13 mouse cellular contexts compared by ENCODE assay signal in the genomic region with DNA sequence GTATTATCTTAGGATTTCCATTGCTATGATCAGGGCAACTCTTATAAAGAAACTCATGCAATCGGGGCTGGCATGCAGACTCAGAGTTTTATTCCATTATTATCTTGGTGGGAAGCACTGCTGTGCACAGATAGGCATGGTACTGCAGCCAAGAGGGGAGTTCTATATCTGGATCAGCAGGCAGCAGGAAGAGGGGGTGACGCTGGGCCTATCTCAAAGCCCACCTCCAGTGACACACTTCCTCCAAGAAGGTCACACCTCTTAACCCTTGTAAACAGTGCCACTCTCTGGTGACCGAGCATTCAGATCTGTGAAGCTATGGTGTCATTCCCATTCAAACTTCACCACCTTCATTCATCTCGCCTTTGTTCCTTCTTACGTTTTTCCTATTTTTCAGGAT.
DNase-seq lines count a peak whose midpoint lies in the region; ATAC-seq and TF ChIP-seq lines count a peak whose summit lies in the region.
"Had no signal": no experiment of that assay in that cellular context is flagged by ENCODE, and none has a peak within 500 bp of the region (broad histone marks: within the 10 kb centered on the region; RNA-seq: fewer than 3 reads in every experiment).

No protein-coding gene starts in this region.

- POLR2A ChIA-PET in Patski (lab: Charles Lee), result no interaction called here

- 0 out of 2 replicates have a peak, but pooled peaks have one; percentile 23 for TF ChIP-seq EP300 in liver, postnatal 0 days (IDR thresholded peaks at IDR 0.05; ENCODE audit: low read depth)

- H3K4me2 ChIP-seq in heart, embryonic 15.5 days, result no peak overlapping the region
- no peak overlapping the region for H3K4me2 ChIP-seq in liver, postnatal 0 days (ENCODE audit: low read depth, low read length)
- H3K4me2 ChIP-seq: heart, embryonic 13.5 days; limb, embryonic 13.5 days; midbrain, embryonic 11.5 days had no signal

- DNase-seq in kidney, adult 2 months, result no peak
- no peak for DNase-seq in kidney, postnatal 25 days
- DNase-seq in Patski (ENCODE audit: low read depth, low spot score), result no peak
- no peak for DNase-seq in liver, postnatal 0 days
- DNase-seq in gastrocnemius, postnatal 25 days, result no peak
- DNase-seq in urinary bladder, postnatal 36 days (ENCODE audit: low spot score in 2 of 2), result no peak
- no peak for DNase-seq in adrenal gland, postnatal 25 days
- DNase-seq: cerebellum, adult 8-10 months; right cerebral cortex, postnatal 25 days had no signal

- H3K27ac ChIP-seq in kidney, adult 2 months (ENCODE audit: insufficient read depth, low read depth, low read length), result no peak overlapping the region
- 0 out of 2 replicates have a peak overlapping the region, but pooled peaks have one; percentile 9 for H3K27ac ChIP-seq in heart, embryonic 15.5 days
- no peak overlapping the region for H3K27ac ChIP-seq in liver, postnatal 0 days (ENCODE audit: low read depth)
- H3K27ac ChIP-seq: heart, embryonic 13.5 days; limb, embryonic 13.5 days had no signal

- CTCF ChIA-PET in Patski (lab: Charles Lee), result no interaction called here

- in situ Hi-C loops in Patski (cut with MboI; ENCODE audit: low pct_unique_long_range_greater_than_20kb), result no loop called here

- no peaks in the 10 kb centered on the region for H3K27me3 ChIP-seq in kidney, adult 2 months (replicated peaks; ENCODE audit: control insufficient read depth, insufficient read depth, low read length)
- no peaks in the 10 kb centered on the region for H3K27me3 ChIP-seq in Patski
- H3K27me3 ChIP-seq in heart, embryonic 15.5 days, result no peaks in the 10 kb centered on the region
- H3K27me3 ChIP-seq in liver, postnatal 0 days (ENCODE audit: insufficient read depth, low read length), result no peaks in the 10 kb centered on the region
- H3K27me3 ChIP-seq: heart, embryonic 13.5 days; limb, embryonic 13.5 days had no signal

- no peaks in the 10 kb centered on the region for H3K36me3 ChIP-seq in kidney, adult 2 months (ENCODE audit: control insufficient read depth, insufficient read depth, low read length)
- H3K36me3 ChIP-seq in heart, embryonic 15.5 days, result no peaks in the 10 kb centered on the region
- no peaks in the 10 kb centered on the region for H3K36me3 ChIP-seq in liver, postnatal 0 days (replicated peaks; ENCODE audit: insufficient read depth, low read length)
- H3K36me3 ChIP-seq: heart, embryonic 13.5 days; limb, embryonic 13.5 days had no signal

- no peaks in the 10 kb centered on the region for H3K9me3 ChIP-seq in heart, embryonic 15.5 days (replicated peaks)
- H3K9me3 ChIP-seq in liver, postnatal 0 days (ENCODE audit: low read length), result no peaks in the 10 kb centered on the region
- H3K9me3 ChIP-seq: heart, embryonic 13.5 days; limb, embryonic 13.5 days had no signal

- no peak for TF ChIP-seq POLR2A in kidney, adult 2 months (IDR thresholded peaks at IDR 0.05; ENCODE audit: low read depth, low read length)

- no peak overlapping the region for H3K4me3 ChIP-seq in kidney, adult 2 months (ENCODE audit: insufficient read depth, low read depth, low read length)
- H3K4me3 ChIP-seq in heart, embryonic 15.5 days, result no peak overlapping the region
- H3K4me3 ChIP-seq in liver, postnatal 0 days (ENCODE audit: low read depth, low read length), result no peak overlapping the region
- H3K4me3 ChIP-seq: heart, embryonic 13.5 days; limb, embryonic 13.5 days had no signal

- H3K9ac ChIP-seq in heart, embryonic 15.5 days, result no peak overlapping the region
- H3K9ac ChIP-seq in liver, postnatal 0 days (replicated peaks), result no peak overlapping the region
- H3K9ac ChIP-seq: heart, embryonic 13.5 days; limb, embryonic 13.5 days had no signal

- no peak for ATAC-seq in Patski
- peak; percentile 73; the same call in 1 of the 2 replicates for ATAC-seq in heart, embryonic 15.5 days (replicated peaks; ENCODE audit: insufficient number of reproducible peaks, insufficient read depth, low FRiP score, low read depth)
- ATAC-seq in liver, postnatal 0 days, result no peak

- 80% methylated on average over 5 of the region's 5 CpGs for WGBS in kidney, adult 2 months
- 43% methylated on average over 5 of the region's 5 CpGs for WGBS in heart, embryonic 15.5 days
- 55% methylated on average over 5 of the region's 5 CpGs for WGBS in liver, postnatal 0 days (ENCODE audit: insufficient replicate concordance)

- 0 out of 2 replicates have a peak, but pooled peaks have one; percentile 2 for TF ChIP-seq CTCF in kidney, adult 2 months (conservative IDR thresholded peaks at IDR 0.05; ENCODE audit: insufficient read depth, insufficient read length, low read depth, low read length)
- TF ChIP-seq CTCF in Patski (IDR thresholded peaks at IDR 0.05), result peak; percentile 28
- 0 out of 2 replicates have a peak, but pooled peaks have one; percentile 13 for TF ChIP-seq CTCF in liver, postnatal 0 days (IDR thresholded peaks at IDR 0.05; ENCODE audit: low read depth)

- no peaks in the 10 kb centered on the region for H3K4me1 ChIP-seq in kidney, adult 2 months (ENCODE audit: control insufficient read depth, insufficient read depth, low read length)
- peaks cover 5% of the 10 kb centered on the region; the same call in 1 of the 2 replicates for H3K4me1 ChIP-seq in heart, embryonic 15.5 days (replicated peaks)
- no peaks in the 10 kb centered on the region for H3K4me1 ChIP-seq in liver, postnatal 0 days (ENCODE audit: insufficient read depth)
